Mouse (Mus musculus) heart, embryonic 13.5 days (tissue): ENCODE measurements around the gene Nupr1. TPM values are rescaled to one million over a fixed set of nuclear protein-coding genes. Genes with fewer than 3 reads are reported as not detected.
"Not testable (repeated sequence)": the region's sequence is repeated elsewhere in the genome, so short reads cannot be mapped to it uniquely, and the experiment has no call there.

Experiments used
- ATAC-seq: fragments of 200-750 bp; cut with Nextera tagmentation; 2 replicates; pipeline ENCODE4 v1.8.0; 2017; ENCODE audit warnings: moderate TSS enrichment; ENCODE audit not compliant: insufficient number of reproducible peaks, low FRiP score, low TSS enrichment; ENCODE audit errors: extremely low read depth
- H3K27ac ChIP-seq: fragments of 300-500 bp; sonication (generic); replicated peaks from 2 replicates; pipeline ENCODE4 v1.5.1; 2015; ENCODE audit warnings: moderate library complexity, mild to moderate bottlenecking, inconsistent platforms
- H3K27me3 ChIP-seq: fragments of 300-500 bp; sonication (generic); replicated peaks from 2 replicates; pipeline ENCODE4 v1.6.1; 2015; ENCODE audit warnings: mild to moderate bottlenecking, inconsistent platforms
- H3K36me3 ChIP-seq: fragments of 300-500 bp; sonication (generic); 2 replicates; pipeline ENCODE4 v1.6.1; 2015; ENCODE audit warnings: mild to moderate bottlenecking, inconsistent platforms
- H3K4me1 ChIP-seq: fragments of 300-500 bp; sonication (generic); 2 replicates; pipeline ENCODE4 v1.6.1; 2015; ENCODE audit warnings: inconsistent platforms
- H3K4me2 ChIP-seq: fragments of 300-500 bp; sonication (generic); 2 replicates; pipeline ENCODE4 v1.6.1; 2015; ENCODE audit warnings: inconsistent platforms, mild to moderate bottlenecking, moderate library complexity
- H3K4me3 ChIP-seq: fragments of 300-500 bp; sonication (generic); 2 replicates; pipeline ENCODE4 v1.5.1; 2015; ENCODE audit warnings: moderate library complexity, mild to moderate bottlenecking, inconsistent platforms
- H3K9ac ChIP-seq: fragments of 300-500 bp; sonication (generic); 2 replicates; pipeline ENCODE4 v1.6.1; 2015; ENCODE audit warnings: inconsistent platforms, mild to moderate bottlenecking, moderate library complexity
- H3K9me3 ChIP-seq: fragments of 300-500 bp; sonication (generic); 2 replicates; pipeline ENCODE4 v1.6.1; 2016; ENCODE audit warnings: inconsistent platforms
- WGBS: fragments of 180-500 bp; shearing (Covaris S2); methylation state at CpG from one replicate; pipeline ENCODE4 v1.1.7; 2015; ENCODE audit warnings: mixed read lengths; 5-methylcytosine and 5-hydroxymethylcytosine counted together
- polyA plus RNA-seq: library from polyadenylated mRNA; unstranded; fragments of >200 nt; fragmentation: Nextera tagmentation; extraction: Ambion mirVana; gene quantifications from 2 replicates; pipeline ENCODE4 v1.2.1, GENCODE M21; 2015

The Nupr1 gene
- polyA plus RNA-seq, 1 experiment from 2014 or later = 6.2 TPM

DNA sequence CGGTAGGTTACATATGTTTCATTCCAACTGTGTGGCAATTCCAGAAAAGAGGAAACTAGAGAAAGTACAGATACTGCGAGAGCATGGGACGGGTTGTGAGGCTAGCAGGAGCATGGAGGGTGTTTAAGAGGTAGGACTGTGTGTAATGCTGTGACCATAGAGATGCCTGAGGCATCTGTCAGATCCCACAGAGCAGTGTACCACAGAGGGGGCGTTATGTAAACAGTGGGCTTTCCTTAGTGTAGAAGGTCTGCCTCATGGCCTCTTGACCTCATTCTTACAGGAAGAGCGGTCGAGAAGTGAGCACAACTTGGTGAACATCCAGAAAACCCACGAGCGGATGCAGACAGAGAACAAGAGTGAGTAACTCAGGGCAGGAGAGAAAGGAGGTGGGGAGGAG, 33.0 kb upstream of the Nupr1 start:
- Histone ChIP-seq H3K4me1 (no peaks in the 10 kb centered on the region), H3K36me3 (peaks cover 39% of the 10 kb centered on the region), H3K9me3 (no peaks in the 10 kb centered on the region), H3K4me2 (no peak overlapping the region), H3K27ac (peak overlapping the region; percentile 38), H3K27me3 (no peaks in the 10 kb centered on the region), H3K4me3 (no peak overlapping the region), H3K9ac (no peak overlapping the region)
- WGBS = 61% methylated on average over 8 of the region's 8 CpGs
- no peak for ATAC-seq

DNA sequence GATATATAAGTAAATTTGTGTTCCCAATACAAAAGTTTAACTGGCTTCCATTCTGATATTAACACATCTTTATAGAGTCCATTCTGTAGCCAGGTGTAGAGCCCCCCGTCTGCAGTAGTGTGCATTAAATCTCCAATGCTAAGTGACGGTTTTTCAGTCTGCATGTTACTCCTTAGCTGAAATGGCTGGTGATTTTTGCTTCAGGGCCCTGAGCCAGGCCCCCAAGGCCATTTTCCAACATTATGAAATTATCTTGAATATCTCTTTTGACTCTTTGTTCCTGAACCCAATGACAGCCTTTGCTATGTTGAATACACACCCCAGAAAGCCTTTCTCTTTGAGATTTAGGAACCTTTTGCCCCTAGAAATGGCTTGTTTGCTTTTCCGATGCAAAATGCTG, 29.1 kb upstream of the Nupr1 start:
- Histone ChIP-seq H3K4me3 (no peak overlapping the region), H3K27ac (no peak overlapping the region), H3K4me1 (0 out of 2 replicates have a peak, but pooled peaks cover 4% of the 10 kb centered on the region), H3K36me3 (peaks cover 18% of the 10 kb centered on the region), H3K4me2 (no peak overlapping the region), H3K27me3 (no peaks in the 10 kb centered on the region), H3K9me3 (no peaks in the 10 kb centered on the region), H3K9ac (no peak overlapping the region)
- no peak for ATAC-seq
- 83% methylated on average over 3 of the region's 3 CpGs for WGBS

DNA sequence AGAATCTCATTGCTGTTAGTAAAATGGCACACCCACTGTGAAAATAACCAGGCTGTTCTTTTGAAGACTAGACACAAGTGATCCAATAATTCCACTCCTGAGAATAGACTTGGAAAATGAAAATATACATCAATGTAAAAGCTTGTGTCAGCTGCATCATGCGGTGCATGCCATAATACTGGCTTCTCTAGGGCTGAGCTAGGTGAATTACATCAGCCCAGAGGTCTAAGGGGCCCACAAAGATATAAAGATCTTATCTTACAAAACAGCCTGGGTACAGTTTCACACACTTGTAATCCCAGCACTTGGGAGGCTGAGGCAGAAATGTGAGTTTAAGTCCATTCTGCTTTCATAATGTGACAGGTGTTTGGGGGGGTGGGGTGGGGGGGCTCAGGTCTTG, 26.9 kb upstream of the Nupr1 start:
- Histone ChIP-seq H3K9ac (no peak overlapping the region), H3K9me3 (no peaks in the 10 kb centered on the region), H3K27ac (no peak overlapping the region), H3K36me3 (peaks cover 6% of the 10 kb centered on the region; the same call in 1 of the 2 replicates), H3K4me1 (0 out of 2 replicates have a peak, but pooled peaks cover 4% of the 10 kb centered on the region), H3K4me3 (no peak overlapping the region), H3K27me3 (no peaks in the 10 kb centered on the region), H3K4me2 (no peak overlapping the region)
- 80% methylated on average over 1 of the region's 1 CpGs for WGBS
- no peak for ATAC-seq

GRCm38 (mm10) chr7:126655695-126656094, 25.0 kb upstream of the Nupr1 start:
- ATAC-seq = no peak

DNA sequence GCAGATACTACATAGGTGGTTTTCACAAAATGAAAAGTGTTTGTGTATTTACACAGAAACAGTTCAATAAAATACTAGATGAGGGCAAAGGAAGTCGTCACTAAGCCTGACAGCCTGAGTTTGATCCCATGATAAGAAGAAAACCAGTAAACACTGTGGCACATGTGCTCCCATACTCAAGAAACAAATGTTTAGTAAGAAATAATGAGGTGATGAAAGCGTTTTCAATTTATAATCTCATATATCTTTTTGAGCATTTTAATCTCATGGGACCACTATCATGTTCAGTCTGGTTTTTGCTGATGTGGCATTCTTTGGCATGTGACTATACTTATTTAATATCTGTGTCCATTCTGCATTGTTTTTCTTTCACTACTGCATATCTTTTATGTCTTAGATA, 23.3 kb upstream of the Nupr1 start:
- no peak overlapping the region for H3K27ac ChIP-seq
- H3K9ac ChIP-seq = no peak overlapping the region
- H3K4me1 ChIP-seq = peaks cover 16% of the 10 kb centered on the region
- no peak overlapping the region for H3K4me3 ChIP-seq
- WGBS = 70% methylated on average over 2 of the region's 2 CpGs
- H3K27me3 ChIP-seq = no peaks in the 10 kb centered on the region
- no peak for ATAC-seq
- no peak overlapping the region for H3K4me2 ChIP-seq
- H3K9me3 ChIP-seq = no peaks in the 10 kb centered on the region
- no peaks in the 10 kb centered on the region for H3K36me3 ChIP-seq

More at GRCm38 (mm10) chr7:126655695-126656094, 25.0 kb upstream of the Nupr1 start:
- Histone ChIP-seq H3K4me1 (peaks cover 7% of the 10 kb centered on the region; the same call in 1 of the 2 replicates), H3K9ac (no peak overlapping the region), H3K4me2 (no peak overlapping the region), H3K9me3 (no peaks in the 10 kb centered on the region), H3K27me3 (no peaks in the 10 kb centered on the region), H3K4me3 (no peak overlapping the region), H3K27ac (0 out of 2 replicates have a peak overlapping the region, but pooled peaks have one; percentile 32), H3K36me3 (no peaks in the 10 kb centered on the region)
- 83% methylated on average over 3 of the region's 3 CpGs for WGBS

DNA sequence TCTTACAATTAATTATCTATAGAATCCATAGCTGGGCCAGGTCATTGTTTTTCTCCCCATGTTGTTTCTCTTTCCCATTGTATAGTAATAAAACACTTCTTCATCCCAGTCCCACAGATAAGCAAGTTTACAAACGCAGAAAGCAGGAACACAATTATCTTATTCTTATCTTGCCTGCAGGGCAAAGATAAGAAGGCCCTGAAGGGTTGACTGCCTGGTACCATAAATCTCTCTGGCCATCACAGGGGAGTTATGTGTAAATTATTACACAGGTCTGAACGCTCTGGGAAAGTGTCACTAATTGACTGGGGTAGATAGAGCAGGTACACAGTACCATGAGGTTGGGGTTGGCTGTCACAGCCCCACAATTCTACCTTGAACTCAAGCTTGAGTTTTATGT, 20.2 kb upstream of the Nupr1 start:
- no peaks in the 10 kb centered on the region for H3K27me3 ChIP-seq
- H3K9ac ChIP-seq = no peak overlapping the region
- no peaks in the 10 kb centered on the region for H3K36me3 ChIP-seq
- H3K27ac ChIP-seq = no peak overlapping the region
- no peak overlapping the region for H3K4me3 ChIP-seq
- peaks cover 23% of the 10 kb centered on the region for H3K4me1 ChIP-seq
- ATAC-seq = no peak
- no peaks in the 10 kb centered on the region for H3K9me3 ChIP-seq
- 38% methylated on average over 2 of the region's 2 CpGs for WGBS
- no peak overlapping the region for H3K4me2 ChIP-seq

DNA sequence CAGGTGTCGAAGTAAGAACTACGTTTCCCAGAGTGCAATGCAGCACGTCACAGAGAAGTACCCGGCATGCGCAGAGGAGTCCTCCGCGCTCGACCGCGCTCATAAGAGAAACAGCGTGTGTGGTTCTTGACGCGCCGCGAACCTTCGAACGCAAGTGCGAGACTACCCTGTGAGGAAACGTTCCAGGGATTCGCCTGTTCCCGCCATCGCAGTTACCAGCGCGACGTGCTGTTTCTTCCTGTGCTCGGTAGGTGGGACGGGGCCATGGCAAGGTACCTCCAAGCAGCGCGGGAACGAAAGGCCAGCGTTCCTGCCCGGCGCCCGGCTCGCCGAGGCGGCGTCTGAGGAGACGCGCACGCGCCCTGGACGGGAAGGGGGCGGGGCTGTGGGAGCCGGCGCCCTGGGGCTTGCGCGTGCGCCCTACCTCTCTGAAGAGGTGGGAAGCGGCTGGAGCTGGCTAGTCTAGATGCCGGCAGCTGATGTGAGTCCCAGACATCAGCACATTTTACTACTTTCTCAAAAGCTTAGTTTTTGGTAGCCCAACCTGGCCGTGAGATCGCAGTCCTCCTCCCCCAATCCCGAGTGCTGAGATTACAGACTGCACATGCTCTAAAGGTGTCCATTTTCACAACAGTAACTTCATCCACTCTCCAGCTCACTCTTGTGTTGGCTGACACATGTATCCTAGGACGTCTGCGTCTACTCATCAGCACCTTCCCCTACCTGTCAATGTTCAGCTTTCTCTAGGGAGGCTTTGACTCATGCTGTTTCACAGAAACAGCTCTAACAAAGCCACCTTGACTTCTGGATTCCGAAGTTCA, 18.8 kb upstream of the Nupr1 start, which contains the start of gene Sgf29:
TSS of gene Sgf29 (plus strand) at position 79 of the 821 bp plus-strand sequence.
- peak; percentile 97 for ATAC-seq
- under 1% methylated on average over 57 of the region's 57 CpGs for WGBS
- Histone ChIP-seq H3K4me1 (peaks cover 19% of the 10 kb centered on the region), H3K9ac (peak within 1 kb of the TSS; percentile 87), H3K4me3 (peak within 1 kb of the TSS; percentile 67), H3K27ac (peak within 1 kb of the TSS; percentile 94), H3K27me3 (no peaks in the 10 kb centered on the region), H3K9me3 (no peaks in the 10 kb centered on the region), H3K36me3 (no peaks in the 10 kb centered on the region), H3K4me2 (peak within 1 kb of the TSS; percentile 81)

- H3K4me3 ChIP-seq = peak overlapping the region; percentile 67
- H3K27ac ChIP-seq = peak overlapping the region; percentile 94; the same call in 1 of the 2 replicates
- no peaks in the 10 kb centered on the region for H3K9me3 ChIP-seq
- no peaks in the 10 kb centered on the region for H3K36me3 ChIP-seq
- peaks cover 19% of the 10 kb centered on the region for H3K4me1 ChIP-seq
- no peak for ATAC-seq
- no peaks in the 10 kb centered on the region for H3K27me3 ChIP-seq
- WGBS = 72% methylated on average over 4 of the region's 4 CpGs
- H3K4me2 ChIP-seq = peak overlapping the region; percentile 81
- H3K9ac ChIP-seq = no peak overlapping the region
Observed at GRCm38 (mm10) chr7:126648486-126648885, 17.8 kb upstream of the Nupr1 start.

GRCm38 (mm10) chr7:126645708-126646107, 15.0 kb upstream of the Nupr1 start:
- 58% methylated on average over 5 of the region's 5 CpGs for WGBS
- Histone ChIP-seq H3K4me2 (no peak overlapping the region), H3K4me3 (no peak overlapping the region), H3K9me3 (no peaks in the 10 kb centered on the region), H3K27ac (no peak overlapping the region), H3K4me1 (peaks cover 16% of the 10 kb centered on the region), H3K27me3 (no peaks in the 10 kb centered on the region), H3K36me3 (no peaks in the 10 kb centered on the region), H3K9ac (no peak overlapping the region)
- ATAC-seq = no peak

- H3K27ac ChIP-seq = no peak overlapping the region
- no peak overlapping the region for H3K4me3 ChIP-seq
- ATAC-seq = no peak
- H3K36me3 ChIP-seq = no peaks in the 10 kb centered on the region
- H3K4me2 ChIP-seq = no peak overlapping the region
- no peak overlapping the region for H3K9ac ChIP-seq
- H3K9me3 ChIP-seq = no peaks in the 10 kb centered on the region
- H3K27me3 ChIP-seq = no peaks in the 10 kb centered on the region
- peaks cover 9% of the 10 kb centered on the region for H3K4me1 ChIP-seq
Observed at GRCm38 (mm10) chr7:126644914-126645313, 14.3 kb upstream of the Nupr1 start.

- H3K9ac ChIP-seq = no peak overlapping the region
- H3K27me3 ChIP-seq = no peaks in the 10 kb centered on the region
- no peaks in the 10 kb centered on the region for H3K9me3 ChIP-seq
- no peak overlapping the region for H3K4me2 ChIP-seq
- H3K36me3 ChIP-seq = no peaks in the 10 kb centered on the region
- no peak overlapping the region for H3K27ac ChIP-seq
- H3K4me3 ChIP-seq = no peak overlapping the region
- 76% methylated on average over 3 of the region's 3 CpGs for WGBS
- ATAC-seq = no peak
- H3K4me1 ChIP-seq = peaks cover 6% of the 10 kb centered on the region; the same call in 1 of the 2 replicates
Observed at GRCm38 (mm10) chr7:126644345-126644744, 13.7 kb upstream of the Nupr1 start.

DNA sequence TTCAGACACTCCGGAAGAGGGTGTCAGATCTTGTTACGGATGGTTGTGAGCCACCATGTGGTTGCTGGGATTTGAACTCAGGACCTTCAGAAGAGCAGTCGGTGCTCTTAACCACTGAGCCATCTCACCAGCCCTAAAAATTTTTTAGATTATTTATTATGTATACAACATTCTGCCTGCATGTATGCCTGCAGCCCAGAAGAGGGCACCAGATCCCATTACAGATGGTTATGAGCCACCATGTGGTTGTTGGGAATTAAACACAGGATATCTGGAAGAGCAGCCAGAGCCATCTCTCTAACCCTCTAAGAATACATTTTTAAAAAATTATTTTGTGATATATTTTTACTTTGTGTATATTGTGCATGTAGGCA, 12.6 kb upstream of the Nupr1 start:
- not testable (repeated sequence) for ATAC-seq, H3K4me1 ChIP-seq, H3K27me3 ChIP-seq, H3K27ac ChIP-seq, H3K9me3 ChIP-seq, H3K4me2 ChIP-seq, H3K9ac ChIP-seq, H3K36me3 ChIP-seq, H3K4me3 ChIP-seq
- 54% methylated on average over 3 of the region's 3 CpGs for WGBS
